Mouse (Mus musculus) stomach, postnatal 0 days (tissue): ENCODE measurements around the gene Fam189b.

Experiments used
- CTCF ChIP-seq: IDR thresholded peaks from 2 replicates; pipeline ENCODE4 v1.5.1; 2016; ENCODE audit warnings: antibody characterized with exemption, low read depth, mild to moderate bottlenecking, moderate library complexity
- EP300 ChIP-seq: optimal IDR thresholded peaks from 2 replicates; pipeline ENCODE3; 2016; ENCODE audit warnings: antibody characterized with exemption

- no peak for TF ChIP-seq CTCF
- TF ChIP-seq EP300 = no peak
Observed at GRCm38 (mm10) chr3:89166945-89167344, 16.0 kb upstream of the Fam189b start.
